Mouse (Mus musculus) spleen, postnatal 36 days (tissue): ENCODE results near the gene Fam163a.

ENCODE experiments used
- DNase-seq, 2 experiments: peaks; one replicate each; pipeline ENCODE4 v3.0.0; 2022; ENCODE audit warnings: low spot score in 2 of 2, mixed read lengths in 1 of 2

Fam163a gene

DNA sequence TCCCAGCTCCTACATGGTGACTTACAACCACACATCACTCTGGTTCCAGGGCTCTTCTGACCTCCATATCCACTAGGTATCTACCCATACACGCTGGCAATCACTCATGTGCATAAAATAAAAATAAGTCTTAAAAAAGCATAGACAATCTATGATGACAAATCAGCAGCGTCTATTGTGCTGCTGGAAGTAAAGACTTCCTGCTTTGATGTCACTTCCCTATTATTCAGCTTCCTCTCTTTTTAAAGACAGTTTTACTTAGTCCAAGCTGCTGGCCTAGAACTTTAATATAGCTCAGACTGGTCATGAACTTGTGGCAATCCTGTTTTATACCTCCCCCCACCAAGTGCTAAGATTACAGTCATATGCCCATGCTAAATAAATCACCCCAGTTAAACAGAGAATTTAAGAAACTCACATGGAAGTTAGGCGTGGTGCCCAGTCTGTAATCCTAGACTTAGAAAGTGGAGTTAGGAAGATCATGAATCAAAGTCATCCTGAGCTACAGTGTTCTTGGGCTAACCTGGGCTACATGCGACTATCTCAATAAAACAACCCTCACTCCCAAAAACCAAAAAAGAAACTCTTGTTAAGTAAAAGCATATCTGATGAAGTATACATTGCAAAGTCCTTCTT is 176.4 kb downstream of the Fam163a start:
- no peak for DNase-seq

DNA sequence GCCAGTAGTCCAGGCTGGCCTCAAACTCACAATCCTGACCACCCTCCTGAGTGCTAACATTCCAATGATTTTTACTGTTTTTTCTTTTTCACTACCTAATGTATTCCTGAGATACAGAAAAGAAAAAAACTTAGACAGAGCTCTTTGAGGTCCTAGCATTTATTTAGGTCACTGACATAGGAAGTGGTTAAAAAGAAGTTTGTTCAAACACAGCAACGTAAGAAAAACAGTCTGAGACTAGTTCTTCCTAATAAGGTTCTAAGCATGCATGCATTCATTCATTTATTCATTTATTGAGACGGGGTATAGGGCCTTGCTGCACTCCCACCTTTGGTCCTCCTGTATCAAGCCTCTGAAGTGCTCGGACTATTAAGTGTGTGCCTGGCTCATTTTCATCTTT is 177.0 kb downstream of the Fam163a start:
- no peak for DNase-seq
